Mouse (Mus musculus): ENCODE data around the gene Camta1. TPM values are rescaled to one million over a fixed set of nuclear protein-coding genes. Genes with fewer than 3 reads are reported as not detected.

Gene Camta1
- total RNA-seq, 2 experiments from 2014 or later, result 152 to 172 TPM

- DNase-seq, result peak; percentile 70
Observed at GRCm38 (mm10) chr4:151516998-151517799, 344.5 kb downstream of the Camta1 start.

GRCm38 (mm10) chr4:151515316-151515715 lies 346.4 kb downstream of the Camta1 start:
- DNase-seq, result no peak

DNA sequence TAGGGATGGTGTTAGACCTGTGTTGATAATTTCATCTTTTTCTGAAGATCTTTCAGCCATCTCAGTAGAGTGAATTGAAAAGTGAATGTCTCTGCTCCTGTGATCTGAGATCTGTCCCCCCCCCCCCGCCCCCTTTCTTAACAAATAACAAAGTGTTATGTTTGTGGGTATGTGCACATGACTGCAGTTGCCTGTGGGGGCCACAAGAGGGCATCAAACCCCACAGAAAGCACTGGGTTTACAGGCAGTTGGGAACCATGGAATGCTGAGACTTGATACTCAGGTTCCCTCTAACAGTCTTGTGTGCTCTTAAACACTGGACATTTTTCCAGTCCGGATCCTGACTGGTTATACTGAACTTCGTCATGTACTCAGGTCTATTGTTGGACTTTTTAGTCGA lies 350.6 kb downstream of the Camta1 start:
- DNase-seq, result no peak

DNA sequence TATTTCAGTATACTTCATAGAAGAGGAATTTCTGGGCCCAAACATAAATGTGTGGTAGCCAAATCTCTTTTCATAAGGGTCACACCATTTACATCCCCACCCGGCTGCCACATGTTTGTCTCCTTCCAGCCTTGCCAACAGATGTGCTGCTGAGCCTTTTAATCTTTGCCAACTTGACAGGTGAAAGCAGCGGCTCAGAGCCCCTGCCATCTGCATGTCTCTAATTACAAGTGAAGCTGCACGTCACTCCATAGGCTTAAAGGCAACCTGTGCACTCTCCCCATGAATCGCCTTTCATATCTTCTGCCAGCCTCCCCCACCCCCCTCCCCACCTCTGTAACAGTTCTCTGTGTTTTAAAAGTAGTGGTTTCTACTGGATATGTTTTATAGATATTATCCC lies 351.3 kb downstream of the Camta1 start:
- DNase-seq, result no peak

DNA sequence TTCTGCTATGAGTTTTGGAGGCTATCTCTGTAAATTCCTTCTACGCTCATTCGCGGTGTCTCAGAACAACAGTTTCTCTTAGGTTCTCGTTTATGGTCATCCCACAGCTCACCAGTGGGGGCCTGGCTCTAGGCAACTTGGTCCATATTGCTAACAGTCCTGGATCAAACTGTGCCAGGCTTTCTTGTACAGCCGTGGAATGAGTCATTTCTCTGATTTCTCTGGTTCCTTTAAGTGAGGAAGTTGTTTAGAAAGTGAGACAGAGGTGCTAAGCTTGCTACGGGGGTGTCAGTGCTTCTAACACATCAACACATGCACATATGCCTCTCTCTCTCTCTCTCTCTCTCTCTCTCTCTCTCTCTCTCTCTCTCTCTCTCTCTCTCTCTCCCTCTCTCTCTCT lies 355.0 kb downstream of the Camta1 start:
- DNase-seq, result no peak

DNA sequence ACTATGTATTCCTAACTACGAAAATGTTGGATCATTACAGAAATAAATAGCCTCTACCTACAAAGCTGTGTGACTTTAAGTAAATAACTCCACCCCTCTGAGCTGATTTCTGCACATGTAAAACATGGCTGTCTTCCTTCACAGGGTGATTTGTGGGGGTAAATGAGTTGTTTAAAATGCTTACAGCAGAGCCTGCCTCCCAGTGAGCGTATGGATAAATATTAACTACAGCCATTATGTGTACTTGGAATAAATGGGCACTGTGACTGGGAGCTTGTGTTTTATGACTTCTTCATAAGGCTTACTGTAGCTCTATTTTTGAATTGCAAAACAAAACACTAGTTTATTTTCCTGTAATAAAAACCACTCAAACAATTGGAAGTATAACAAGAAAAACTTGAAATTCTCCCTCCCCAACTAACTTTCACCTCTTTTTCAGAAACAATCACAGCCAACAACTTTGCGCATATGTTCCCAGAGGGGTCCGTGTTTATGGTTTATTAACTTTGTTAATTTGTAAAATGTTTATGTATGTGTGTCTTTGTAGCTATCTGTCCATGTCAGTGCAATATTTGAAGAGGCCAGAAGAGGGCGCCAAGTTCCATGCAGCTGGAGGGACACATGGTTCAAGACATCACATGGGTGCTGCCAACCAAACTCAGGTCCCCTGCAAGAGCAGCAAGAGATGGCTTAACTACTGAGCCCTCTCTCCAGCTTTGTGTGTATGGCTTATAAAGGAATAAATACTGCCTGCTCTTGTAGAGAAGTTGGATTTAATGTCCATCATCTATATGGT lies 363.0 kb downstream of the Camta1 start:
- DNase-seq, result no peak

GRCm38 (mm10) chr4:151496581-151496980 lies 365.1 kb downstream of the Camta1 start:
- DNase-seq, result peak; percentile 19

GRCm38 (mm10) chr4:151495276-151495882 lies 366.3 kb downstream of the Camta1 start:
- no peak for DNase-seq

DNA sequence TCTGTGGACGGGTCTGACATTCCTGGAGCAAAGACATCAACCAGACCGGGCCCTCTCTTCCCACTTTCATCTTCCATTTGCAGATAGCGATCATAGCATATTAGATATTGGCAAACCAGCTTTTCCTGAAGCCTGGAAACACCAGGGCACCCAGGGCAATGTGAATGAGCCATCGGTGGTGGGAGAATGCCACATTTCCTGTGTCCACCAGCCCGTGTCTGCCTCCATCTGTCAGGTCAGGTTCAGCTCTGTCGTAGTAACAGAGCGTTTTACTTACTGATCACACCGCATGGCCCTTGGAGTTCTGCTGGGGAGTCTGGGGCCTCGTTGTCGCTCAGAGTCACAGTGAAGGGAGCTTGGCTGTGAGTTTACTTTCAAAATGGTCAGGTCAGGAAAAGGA lies 368.9 kb downstream of the Camta1 start:
- no peak for DNase-seq

- DNase-seq, result no peak
Observed at GRCm38 (mm10) chr4:151483977-151484313, 377.7 kb downstream of the Camta1 start.

- peak; percentile 77 for DNase-seq
Observed at GRCm38 (mm10) chr4:151483299-151483976, 378.2 kb downstream of the Camta1 start.

DNA sequence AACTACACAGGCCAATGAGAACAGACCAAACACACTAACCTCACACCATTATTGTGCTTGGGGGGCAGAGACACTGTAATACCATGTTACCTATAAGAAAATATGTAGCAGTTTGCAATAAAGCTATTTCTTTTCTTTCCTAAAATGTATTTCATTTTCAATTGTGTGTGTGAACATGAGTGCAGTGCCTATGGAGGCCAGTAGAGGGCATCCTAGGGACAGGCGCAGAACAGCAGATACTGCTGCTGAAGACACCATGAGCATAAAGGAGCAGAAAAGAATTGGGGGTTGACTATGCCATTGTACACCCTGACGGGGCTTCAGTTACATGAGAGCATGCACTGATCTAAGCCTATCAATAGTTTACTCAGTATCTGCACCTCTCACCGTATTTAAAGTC lies 380.7 kb downstream of the Camta1 start:
- no peak for DNase-seq

DNA sequence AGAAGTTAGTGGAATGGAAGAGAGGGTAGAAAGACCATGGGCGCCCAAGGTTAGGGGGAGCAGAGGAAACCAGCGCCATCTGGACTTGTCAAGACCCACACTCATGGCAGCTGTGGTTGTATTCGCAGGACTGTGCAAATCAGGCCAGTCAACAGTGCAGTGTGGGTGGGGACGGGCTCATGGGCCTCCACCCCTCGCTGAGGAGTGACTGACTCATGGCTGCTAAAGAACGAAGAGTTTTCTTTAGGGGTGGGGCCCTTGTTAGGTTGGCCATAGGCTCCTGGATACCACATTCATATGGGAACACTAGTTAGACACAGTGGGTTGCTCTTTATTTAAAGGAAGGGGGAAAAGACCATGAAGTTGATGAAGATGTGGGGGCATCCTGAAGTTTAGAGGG lies 383.7 kb downstream of the Camta1 start:
- DNase-seq, result no peak

- DNase-seq, result no peak
Observed at GRCm38 (mm10) chr4:151474895-151475470, 386.7 kb downstream of the Camta1 start.

GRCm38 (mm10) chr4:151471886-151472285 lies 389.8 kb downstream of the Camta1 start:
- no peak for DNase-seq

DNA sequence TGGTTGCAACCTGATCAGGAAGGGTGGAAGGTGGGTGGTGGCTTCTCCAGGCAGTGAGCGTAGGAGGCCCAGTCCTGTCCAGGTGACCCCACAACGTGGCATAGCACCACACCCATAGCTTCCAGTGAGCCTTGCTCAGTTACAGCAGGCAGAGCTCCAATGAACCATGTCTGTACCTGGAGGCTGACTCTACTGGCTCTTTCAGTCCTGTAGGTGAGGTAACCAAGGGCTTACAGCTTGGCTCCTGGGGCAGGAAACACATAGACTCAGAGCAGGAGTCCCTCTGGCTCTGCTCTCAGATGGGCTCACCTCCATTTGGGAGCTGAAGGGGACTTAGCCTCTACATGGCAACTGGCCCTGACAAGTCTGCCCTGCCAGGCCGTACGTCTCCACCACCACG lies 393.3 kb downstream of the Camta1 start:
- DNase-seq, result no peak

DNA sequence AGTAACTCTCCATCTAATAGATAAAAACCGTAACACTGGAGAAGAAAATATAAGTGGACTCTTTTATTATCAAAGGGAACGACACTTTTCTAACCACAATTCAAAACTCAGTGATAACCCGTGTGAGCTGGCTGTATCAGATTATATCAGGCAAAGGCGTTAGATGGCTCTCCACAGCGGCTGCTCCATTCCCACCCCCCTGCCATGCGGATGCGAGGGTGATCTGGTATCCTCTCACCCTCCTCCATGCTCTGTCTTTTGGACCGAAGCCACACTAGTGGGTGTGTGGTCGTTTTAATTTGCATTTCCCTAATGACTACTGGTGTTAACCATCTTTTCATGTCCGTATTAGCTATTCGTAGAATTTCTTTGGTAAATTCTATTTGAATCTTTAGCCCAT lies 403.0 kb downstream of the Camta1 start:
- no peak for DNase-seq

- no peak for DNase-seq
Observed at GRCm38 (mm10) chr4:151454611-151455010, 407.1 kb downstream of the Camta1 start.

- DNase-seq, result no peak
Observed at GRCm38 (mm10) chr4:151454065-151454464, 407.6 kb downstream of the Camta1 start.

- no peak for DNase-seq
Observed at GRCm38 (mm10) chr4:151451885-151452284, 409.8 kb downstream of the Camta1 start.

DNA sequence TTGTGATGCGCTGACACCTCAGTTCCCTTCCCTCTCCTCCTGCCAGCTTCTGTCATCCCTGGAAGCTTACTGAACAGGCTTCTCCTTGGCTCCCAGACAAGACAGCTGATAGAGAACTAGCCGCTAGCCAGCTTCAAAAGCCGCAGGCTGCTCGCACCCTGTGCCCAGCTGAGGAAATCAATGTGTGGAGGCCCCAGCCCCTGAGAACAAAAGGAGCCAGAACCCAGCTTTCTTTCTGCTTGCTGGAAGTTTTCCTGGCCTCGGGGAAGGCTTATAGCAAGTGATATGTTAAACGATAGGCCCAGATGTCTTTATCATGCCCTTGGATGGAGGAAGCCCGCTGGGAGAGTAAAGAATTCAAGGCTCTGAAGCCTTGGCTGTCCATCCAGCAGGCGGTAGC lies 411.7 kb downstream of the Camta1 start:
- no peak for DNase-seq

GRCm38 (mm10) chr4:151448341-151448740 lies 413.3 kb downstream of the Camta1 start:
- DNase-seq, result no peak

- no peak for DNase-seq
Observed at GRCm38 (mm10) chr4:151444665-151445064, 417.0 kb downstream of the Camta1 start.
